Mouse (Mus musculus) ES-Bruce4 (cell line): Measurements from ENCODE around the gene Cd47. TPM values are rescaled to one million over a fixed set of nuclear protein-coding genes. Genes with fewer than 3 reads are reported as not detected.

ENCODE experiments used
- H3K27ac ChIP-seq: 2 replicates; pipeline ENCODE4 v1.5.1; 2012; ENCODE audit warnings: low read length, inconsistent platforms; ENCODE audit not compliant: insufficient read depth
- H3K27me3 ChIP-seq: 2 replicates; pipeline ENCODE4 v1.6.1; 2012; ENCODE audit warnings: mild to moderate bottlenecking, low read length, inconsistent platforms; ENCODE audit not compliant: control insufficient read depth, poor library complexity, insufficient read depth, severe bottlenecking
- H3K36me3 ChIP-seq: 2 replicates; pipeline ENCODE4 v1.6.1; 2012; ENCODE audit warnings: inconsistent platforms, mild to moderate bottlenecking, low read length, moderate library complexity; ENCODE audit not compliant: control insufficient read depth, poor library complexity, insufficient read depth, severe bottlenecking
- H3K4me1 ChIP-seq: one replicate; pipeline ENCODE4 v1.8.1; 2011; ENCODE audit warnings: low read length; ENCODE audit not compliant: control insufficient read depth, insufficient read depth
- H3K4me3 ChIP-seq: 2 replicates; pipeline ENCODE4 v1.5.1; 2011; ENCODE audit warnings: low read depth, mild to moderate bottlenecking, low read length
- H3K9ac ChIP-seq: 2 replicates; pipeline ENCODE4 v1.6.1; 2012; ENCODE audit warnings: low read depth, mild to moderate bottlenecking, inconsistent platforms; ENCODE audit not compliant: poor library complexity, severe bottlenecking
- H3K9me3 ChIP-seq: replicated peaks from 2 replicates; pipeline ENCODE4 v1.6.1; 2012; ENCODE audit warnings: mild to moderate bottlenecking, low read length, inconsistent platforms; ENCODE audit not compliant: control insufficient read depth, poor library complexity, insufficient read depth, severe bottlenecking
- CTCF ChIP-seq: IDR thresholded peaks from one replicate; pipeline ENCODE4 v1.8.1; 2011; ENCODE audit warnings: low read depth, low read length
- EP300 ChIP-seq: IDR thresholded peaks from 2 replicates; pipeline ENCODE4 v1.6.1; 2011; ENCODE audit warnings: low read depth, low read length; ENCODE audit not compliant: insufficient read depth
- POLR2A ChIP-seq: IDR thresholded peaks from one replicate; pipeline ENCODE4 v1.8.1; 2011; ENCODE audit warnings: low read length; ENCODE audit not compliant: insufficient read depth
- polyA plus RNA-seq: library from polyadenylated mRNA; stranded (reverse); fragments of >200 nt; gene quantifications from 2 replicates; pipeline ENCODE4 v1.2.4, GENCODE M21; 2011; ENCODE audit warnings: low read depth; ENCODE audit not compliant: missing spikeins, insufficient read depth, insufficient read length

Cd47 gene
- polyA plus RNA-seq, 1 experiment = 11.0 TPM

DNA sequence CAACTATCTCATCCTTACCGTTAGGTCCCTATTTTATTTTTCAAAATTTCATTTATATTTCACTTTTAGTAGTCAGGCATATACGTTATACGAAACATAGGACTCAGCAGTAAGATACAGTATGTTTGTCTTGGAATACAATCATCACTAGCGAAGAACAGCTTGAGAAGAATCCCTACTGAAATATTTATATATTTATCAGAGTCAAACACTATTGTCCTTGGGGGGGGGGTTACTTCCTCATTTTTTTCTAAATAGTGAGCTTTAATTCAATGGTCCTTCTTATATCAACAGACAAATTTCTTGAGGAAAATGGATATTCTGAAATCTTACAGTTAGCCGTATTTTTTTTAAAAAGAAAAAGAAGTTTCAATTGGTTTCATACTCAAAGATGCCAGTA, 101.8 kb downstream of the Cd47 start:
- H3K4me3 ChIP-seq = no peak overlapping the region
- H3K27me3 ChIP-seq = no peaks in the 10 kb centered on the region
- no peaks in the 10 kb centered on the region for H3K36me3 ChIP-seq
- no peak overlapping the region for H3K9ac ChIP-seq
- TF ChIP-seq POLR2A = no peak
- TF ChIP-seq CTCF = no peak
- no peak for TF ChIP-seq EP300
- peaks cover 2% of the 10 kb centered on the region for H3K4me1 ChIP-seq
- no peak overlapping the region for H3K27ac ChIP-seq
- no peaks in the 10 kb centered on the region for H3K9me3 ChIP-seq

- Histone ChIP-seq H3K4me3 (no peak overlapping the region), H3K27ac (no peak overlapping the region), H3K9me3 (no peaks in the 10 kb centered on the region), H3K4me1 (peaks cover 2% of the 10 kb centered on the region), H3K9ac (no peak overlapping the region), H3K27me3 (no peaks in the 10 kb centered on the region), H3K36me3 (no peaks in the 10 kb centered on the region)
- TF ChIP-seq EP300 = no peak
- TF ChIP-seq CTCF = no peak
- no peak for TF ChIP-seq POLR2A
These were observed 104.1 kb downstream of the Cd47 start for GRCm38 (mm10) chr16:49904248-49904930.

DNA sequence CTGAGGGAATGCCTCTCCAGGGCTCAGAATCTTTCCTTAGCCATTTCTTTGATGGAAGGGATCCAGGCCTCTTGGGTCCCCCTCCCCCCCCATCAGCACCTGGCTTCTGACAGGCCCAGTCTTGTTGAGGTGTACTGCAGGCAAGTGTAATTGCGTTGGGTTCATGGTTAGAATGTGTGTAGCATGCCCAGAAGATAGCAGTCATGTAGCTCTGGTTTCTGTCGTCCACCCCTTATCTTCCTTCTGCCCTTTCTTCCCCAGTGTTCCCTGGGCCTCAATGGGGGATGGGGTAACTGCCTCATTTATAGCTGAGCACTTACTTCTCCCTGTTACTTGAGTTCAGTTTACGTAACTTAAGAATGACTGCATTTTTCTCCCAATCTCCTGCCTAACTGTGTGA, 104.7 kb downstream of the Cd47 start:
- Histone ChIP-seq H3K36me3 (no peaks in the 10 kb centered on the region), H3K4me1 (peaks cover 2% of the 10 kb centered on the region), H3K9me3 (no peaks in the 10 kb centered on the region), H3K27me3 (no peaks in the 10 kb centered on the region), H3K4me3 (no peak overlapping the region), H3K9ac (no peak overlapping the region), H3K27ac (no peak overlapping the region)
- no peak for TF ChIP-seq EP300
- no peak for TF ChIP-seq CTCF
- no peak for TF ChIP-seq POLR2A

DNA sequence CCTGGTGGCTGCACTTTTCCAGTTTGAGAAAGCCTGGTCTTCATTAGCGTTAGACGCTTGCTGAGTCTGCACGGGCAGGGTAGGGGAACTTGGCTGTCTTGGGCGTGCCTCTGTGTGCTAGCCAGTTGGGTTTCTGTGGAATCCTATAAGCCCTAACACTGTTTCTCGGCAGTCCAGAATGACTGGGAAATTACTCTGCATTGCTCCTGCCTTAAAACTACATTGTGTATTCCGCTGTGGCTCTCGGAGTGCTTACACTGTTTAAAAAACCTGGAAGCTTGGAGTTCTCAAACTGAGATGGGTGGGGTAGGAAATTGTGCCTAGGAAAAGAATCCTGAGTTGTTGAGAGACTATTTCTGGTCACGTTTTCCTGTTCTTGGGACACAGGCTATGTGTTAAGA, 105.3 kb downstream of the Cd47 start:
- Histone ChIP-seq H3K27ac (peak overlapping the region; percentile 36; the same call in 1 of the 2 replicates), H3K9ac (no peak overlapping the region), H3K36me3 (no peaks in the 10 kb centered on the region), H3K4me3 (no peak overlapping the region), H3K9me3 (no peaks in the 10 kb centered on the region), H3K27me3 (no peaks in the 10 kb centered on the region), H3K4me1 (peaks cover 3% of the 10 kb centered on the region)
- TF ChIP-seq POLR2A = no peak
- TF ChIP-seq EP300 = no peak
- TF ChIP-seq CTCF = no peak

DNA sequence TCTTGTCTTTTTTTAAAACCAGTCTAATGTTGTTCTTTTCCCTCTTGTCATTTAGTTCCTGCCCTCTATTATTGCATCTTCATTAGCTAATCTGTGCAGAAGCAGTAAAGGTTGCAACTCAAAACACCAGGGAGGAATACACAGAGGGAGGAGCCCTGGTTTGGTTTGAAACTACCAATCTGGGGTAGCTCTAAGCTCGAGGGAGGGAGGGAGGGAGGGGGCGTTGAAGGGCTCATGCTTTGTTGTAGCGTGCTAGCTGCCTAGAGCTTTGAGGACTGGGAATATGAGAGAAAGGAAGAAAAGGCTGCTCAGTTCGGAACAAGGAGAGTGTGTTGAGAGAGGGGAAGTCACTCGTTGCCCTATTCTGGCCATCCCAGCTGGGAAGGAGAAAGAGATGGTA, 105.7 kb downstream of the Cd47 start:
- no peaks in the 10 kb centered on the region for H3K36me3 ChIP-seq
- no peak overlapping the region for H3K27ac ChIP-seq
- H3K4me1 ChIP-seq = peaks cover 3% of the 10 kb centered on the region
- H3K9ac ChIP-seq = no peak overlapping the region
- TF ChIP-seq POLR2A (no peak), EP300 (no peak), CTCF (no peak)
- no peaks in the 10 kb centered on the region for H3K9me3 ChIP-seq
- no peak overlapping the region for H3K4me3 ChIP-seq
- H3K27me3 ChIP-seq = no peaks in the 10 kb centered on the region

- peaks cover 3% of the 10 kb centered on the region for H3K4me1 ChIP-seq
- no peak overlapping the region for H3K4me3 ChIP-seq
These were observed 106.6 kb downstream of the Cd47 start for GRCm38 (mm10) chr16:49906940-49907339.

More at GRCm38 (mm10) chr16:49906940-49907339, 106.6 kb downstream of the Cd47 start:
- Histone ChIP-seq H3K9me3 (no peaks in the 10 kb centered on the region), H3K27me3 (no peaks in the 10 kb centered on the region), H3K36me3 (no peaks in the 10 kb centered on the region), H3K27ac (no peak overlapping the region), H3K9ac (no peak overlapping the region)
- no peak for TF ChIP-seq EP300
- no peak for TF ChIP-seq CTCF
- TF ChIP-seq POLR2A = no peak
